Comparison of ENCODE assay signal across 8 mouse cellular contexts in the genomic region with DNA sequence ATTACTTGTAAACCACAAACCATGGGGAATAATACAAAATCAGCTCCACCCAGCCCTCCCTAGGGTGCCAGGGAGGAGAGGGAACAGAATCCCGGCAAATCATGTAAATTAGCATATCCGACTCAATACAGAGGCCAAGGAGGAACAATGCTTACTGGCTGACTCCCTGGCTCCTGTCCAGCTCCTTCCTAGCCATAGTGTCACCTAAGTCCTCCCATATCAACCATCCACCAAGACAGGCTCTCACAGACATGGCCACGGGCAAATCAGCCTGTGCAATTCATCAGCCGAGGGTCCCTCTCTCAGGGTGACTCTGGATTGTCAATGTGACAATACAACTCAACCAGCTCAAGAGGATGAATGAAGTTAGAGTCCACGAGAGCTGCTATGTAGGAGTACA. TPM values are rescaled to one million over a fixed set of nuclear protein-coding genes. Genes with fewer than 3 reads are reported as not detected.
DNase-seq lines count a peak whose midpoint lies in the region; ATAC-seq lines count a peak whose summit lies in the region.

No protein-coding gene starts in this region.

- no peak for ATAC-seq in heart, embryonic 13.5 days (ENCODE audit: extremely low read depth, insufficient number of reproducible peaks, low FRiP score, low TSS enrichment)
- no peak for ATAC-seq in hindbrain, embryonic 13.5 days (ENCODE audit: low FRiP score)
- no peak for ATAC-seq in liver, embryonic 16.5 days (ENCODE audit: low read depth)
- no peak for ATAC-seq in frontal cortex, adult (ENCODE audit: low TSS enrichment)

- no peak for DNase-seq in heart, adult 8-10 months (ENCODE audit: low spot score)
- DNase-seq in cerebellum, adult 9-10 months: peak; percentile 28
- DNase-seq in ovary, postnatal 14 days (ENCODE audit: low spot score): no peak
- DNase-seq in adrenal gland, postnatal 25 days: no peak

- H3K9me3 ChIP-seq in heart, embryonic 13.5 days: no peaks in the 10 kb centered on the region
- no peaks in the 10 kb centered on the region for H3K9me3 ChIP-seq in hindbrain, embryonic 13.5 days
- no peaks in the 10 kb centered on the region for H3K9me3 ChIP-seq in liver, embryonic 16.5 days (replicated peaks; ENCODE audit: control insufficient read depth, low read length)

- peak overlapping the region; percentile 62 for H3K4me3 ChIP-seq in heart, embryonic 13.5 days
- no peak overlapping the region; the same call in 1 of the 2 replicates for H3K4me3 ChIP-seq in hindbrain, embryonic 13.5 days
- H3K4me3 ChIP-seq in liver, embryonic 16.5 days (ENCODE audit: low read depth, low read length): peak overlapping the region; percentile 69

- peaks cover 4% of the 10 kb centered on the region; the same call in 1 of the 2 replicates for H3K27me3 ChIP-seq in heart, embryonic 13.5 days (replicated peaks)
- H3K27me3 ChIP-seq in hindbrain, embryonic 13.5 days: no peaks in the 10 kb centered on the region
- no peaks in the 10 kb centered on the region for H3K27me3 ChIP-seq in liver, embryonic 16.5 days (ENCODE audit: control insufficient read depth, insufficient read depth, low read depth, low read length)

- H3K9ac ChIP-seq in heart, embryonic 13.5 days: peak overlapping the region; percentile 80
- H3K9ac ChIP-seq in hindbrain, embryonic 13.5 days: peak overlapping the region; percentile 84; the same call in 1 of the 2 replicates
- H3K9ac ChIP-seq in liver, embryonic 16.5 days (ENCODE audit: low read depth, low read length): no peak overlapping the region; the same call in 1 of the 2 replicates

- peak overlapping the region; percentile 81 for H3K4me2 ChIP-seq in heart, embryonic 13.5 days
- peak overlapping the region; percentile 98 for H3K4me2 ChIP-seq in hindbrain, embryonic 13.5 days
- H3K4me2 ChIP-seq in liver, embryonic 16.5 days (ENCODE audit: low read depth, low read length): peak overlapping the region; percentile 95

- H3K4me1 ChIP-seq in heart, embryonic 13.5 days: peaks cover 20% of the 10 kb centered on the region
- peaks cover 19% of the 10 kb centered on the region for H3K4me1 ChIP-seq in hindbrain, embryonic 13.5 days (replicated peaks)
- peaks cover 16% of the 10 kb centered on the region for H3K4me1 ChIP-seq in liver, embryonic 16.5 days (ENCODE audit: control insufficient read depth, low read depth, low read length)

- no peak overlapping the region for H3K27ac ChIP-seq in heart, embryonic 13.5 days (replicated peaks)
- H3K27ac ChIP-seq in hindbrain, embryonic 13.5 days: no peak overlapping the region
- no peak overlapping the region for H3K27ac ChIP-seq in liver, embryonic 16.5 days (ENCODE audit: low read length)

- peaks cover 12% of the 10 kb centered on the region for H3K36me3 ChIP-seq in heart, embryonic 13.5 days
- H3K36me3 ChIP-seq in hindbrain, embryonic 13.5 days: peaks cover 11% of the 10 kb centered on the region
- no peaks in the 10 kb centered on the region for H3K36me3 ChIP-seq in liver, embryonic 16.5 days (ENCODE audit: control insufficient read depth, insufficient read depth)

- WGBS in heart, embryonic 13.5 days: 56% methylated on average over 5 of the region's 5 CpGs
- WGBS in hindbrain, embryonic 13.5 days: 22% methylated on average over 5 of the region's 5 CpGs
- WGBS in liver, embryonic 16.5 days (ENCODE audit: insufficient replicate concordance): 54% methylated on average over 5 of the region's 5 CpGs

RNA-seq across cellular contexts. Expression of gene Qdpr, which starts 1.4 kb away (rescaled TPM):
- 87.2 and 98.7 TPM in 2 replicates for polyA plus RNA-seq in heart, embryonic 13.5 days (2015; fragmentation: Nextera tagmentation; extraction: Ambion mirVana)
- total RNA-seq in heart, adult 8-10 months (2022): 10 to 100 TPM; 82.6 to 94.5 (median 91.0) TPM
- 113 and 116 TPM in 2 replicates for polyA plus RNA-seq in hindbrain, embryonic 13.5 days (2015; fragmentation: Nextera tagmentation; extraction: Ambion mirVana)
- polyA plus RNA-seq in liver, embryonic 16.5 days (2015; fragmentation: Nextera tagmentation; extraction: Ambion mirVana): 103 and 113 TPM in 2 replicates
- total RNA-seq in adrenal gland, postnatal 25 days (2021): 121 and 129 TPM in 2 replicates

RNA-seq across cellular contexts. Expression of gene Clrn2, which starts 4.9 kb away (rescaled TPM):
- not detected in 2 replicates for polyA plus RNA-seq in heart, embryonic 13.5 days (2015; fragmentation: Nextera tagmentation; extraction: Ambion mirVana)
- not detected for total RNA-seq in heart, adult 8-10 months (2022)
- 0.18 and 0.43 TPM in 2 replicates for polyA plus RNA-seq in hindbrain, embryonic 13.5 days (2015; fragmentation: Nextera tagmentation; extraction: Ambion mirVana)
- not detected in 2 replicates for polyA plus RNA-seq in liver, embryonic 16.5 days (2015; fragmentation: Nextera tagmentation; extraction: Ambion mirVana)
- not detected in 2 replicates for total RNA-seq in adrenal gland, postnatal 25 days (2021)

RNA-seq across cellular contexts. Expression of gene Lap3, which starts 44.5 kb away (rescaled TPM):
- 64.0 and 66.6 TPM in 2 replicates for polyA plus RNA-seq in heart, embryonic 13.5 days (2015; fragmentation: Nextera tagmentation; extraction: Ambion mirVana)
- 100 to 1,000 TPM; 103 to 108 (median 108) TPM for total RNA-seq in heart, adult 8-10 months (2022)
- polyA plus RNA-seq in hindbrain, embryonic 13.5 days (2015; fragmentation: Nextera tagmentation; extraction: Ambion mirVana): 31.5 and 35.1 TPM in 2 replicates
- 39.1 and 39.2 TPM in 2 replicates for polyA plus RNA-seq in liver, embryonic 16.5 days (2015; fragmentation: Nextera tagmentation; extraction: Ambion mirVana)
- 54.5 and 61.8 TPM in 2 replicates for total RNA-seq in adrenal gland, postnatal 25 days (2021)
